Mouse (Mus musculus) CD4-positive, CD25-positive, alpha-beta regulatory T cell, adult 4 months (primary cell): ENCODE data around the gene Fat3. TPM values are rescaled to one million over a fixed set of nuclear protein-coding genes. Genes with fewer than 3 reads are reported as not detected.

Experiments used
- ATAC-seq: one replicate; pipeline ENCODE4 v1.8.0; 2017
- polyA plus RNA-seq, 2 experiments: library from polyadenylated mRNA; unstranded; fragments of 100-300 nt; shearing (Covaris generic); gene quantifications; one replicate each; pipeline ENCODE4 v1.2.1; 2017

Gene Fat3
- polyA plus RNA-seq, 2 experiments from 2014 or later = 0.31 TPM; not detected in 1

DNA sequence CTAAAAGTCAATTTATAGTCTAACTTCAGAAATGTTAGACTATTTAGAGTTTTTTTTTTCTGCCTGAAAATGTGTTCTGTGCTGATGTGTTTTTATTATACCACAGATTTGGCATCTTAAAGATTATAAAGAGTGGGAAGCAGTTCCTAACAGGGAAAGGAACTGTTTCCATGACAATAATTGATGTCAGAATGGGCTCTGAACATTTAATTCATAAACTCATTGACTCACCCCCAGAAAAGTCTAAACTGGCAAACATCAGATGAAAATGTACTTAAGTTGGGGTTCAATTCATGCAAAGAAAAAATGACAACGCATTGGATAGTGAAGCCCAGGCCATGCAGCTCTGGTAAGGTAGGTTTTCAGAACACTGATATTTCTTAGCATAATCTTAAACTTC, 193.3 kb downstream of the Fat3 start:
- ATAC-seq = no peak

DNA sequence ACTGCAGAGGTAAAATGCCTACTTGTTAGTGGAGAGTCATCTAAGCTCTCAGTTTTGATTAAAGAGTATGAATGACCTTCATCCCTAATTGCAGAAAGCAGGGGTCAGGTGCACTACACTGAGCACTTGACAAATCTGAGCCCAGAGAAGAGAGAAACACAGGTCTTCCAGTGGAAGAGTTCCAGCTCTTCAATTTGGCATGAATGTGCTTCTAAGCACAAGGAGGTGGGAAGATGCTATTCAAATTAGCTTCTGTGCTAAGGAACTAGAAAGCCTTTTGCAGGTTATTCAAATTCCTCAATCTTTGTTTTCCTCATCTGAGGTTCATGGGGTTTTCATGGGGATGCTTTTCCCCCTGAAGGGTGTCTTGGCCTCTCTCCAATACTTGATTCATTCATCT, 194.9 kb downstream of the Fat3 start:
- ATAC-seq = no peak

DNA sequence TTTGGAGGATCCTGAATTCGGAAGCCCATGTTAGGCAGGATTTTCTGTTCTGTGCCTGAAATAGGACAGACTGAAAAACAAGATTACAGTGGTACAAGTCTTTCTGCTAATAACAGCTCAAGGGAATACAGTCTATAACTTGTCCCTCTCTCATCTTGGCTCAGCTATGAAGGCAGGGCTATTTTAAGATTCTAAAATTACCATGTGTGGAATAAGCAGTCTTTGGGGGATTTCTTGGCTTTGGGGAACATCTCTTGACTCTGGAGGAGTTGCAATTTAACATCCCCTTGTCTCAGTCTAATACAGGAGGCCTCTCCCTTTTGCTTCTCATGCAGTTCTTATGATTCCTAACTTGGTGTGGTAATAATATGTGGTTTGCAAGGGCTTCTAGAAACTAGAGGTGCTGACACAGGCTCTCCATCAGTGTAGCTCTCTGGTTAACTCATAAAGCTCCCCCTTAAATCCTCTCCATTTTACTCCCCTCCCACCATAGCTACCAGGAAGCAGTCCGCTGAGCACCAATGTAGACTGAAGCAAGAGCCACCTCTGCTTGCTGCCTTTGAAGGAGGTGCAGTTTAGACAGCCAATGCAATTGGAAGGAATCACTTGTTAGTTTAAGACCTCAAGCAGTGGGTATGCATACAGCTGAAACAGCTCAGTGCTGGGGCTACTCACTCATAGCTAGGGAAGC, 195.5 kb downstream of the Fat3 start:
- no peak for ATAC-seq

DNA sequence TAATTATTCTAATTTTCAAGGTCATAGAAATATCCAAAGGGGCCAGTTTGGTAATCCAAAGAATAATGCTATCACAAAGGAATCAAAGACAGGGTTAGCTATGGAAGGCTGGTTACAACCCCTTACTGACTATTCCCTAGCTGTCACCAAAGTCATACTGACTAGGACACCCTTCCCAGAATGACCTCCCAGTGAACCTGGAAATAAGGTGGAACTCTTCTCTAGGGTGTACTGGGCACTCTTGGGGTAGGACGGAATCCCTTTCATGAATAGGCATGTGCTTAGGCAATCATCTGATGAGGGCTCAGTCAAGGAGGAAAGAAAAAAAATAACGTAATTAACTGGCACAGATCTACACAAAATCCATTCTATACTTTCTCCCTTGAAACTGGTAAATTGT, 196.1 kb downstream of the Fat3 start:
- no peak for ATAC-seq

DNA sequence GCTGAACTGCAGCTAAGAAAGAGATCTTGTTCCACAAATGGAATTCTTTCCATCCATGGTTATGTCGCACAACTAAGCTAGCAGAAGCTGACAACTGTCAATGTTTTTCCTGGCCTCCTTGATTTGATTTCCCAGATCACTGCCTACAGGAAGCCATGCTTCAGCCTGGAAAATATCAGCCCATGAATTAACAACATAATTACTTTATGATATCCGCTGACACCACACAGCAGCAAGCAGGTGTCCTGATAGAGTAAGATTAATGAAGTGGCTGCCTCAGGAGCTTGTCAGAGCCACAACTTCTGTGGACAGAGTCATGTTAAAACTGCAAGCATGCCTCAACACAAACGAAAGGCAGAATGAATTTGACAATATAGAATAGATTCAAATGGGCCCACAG, 198.6 kb downstream of the Fat3 start:
- no peak for ATAC-seq

DNA sequence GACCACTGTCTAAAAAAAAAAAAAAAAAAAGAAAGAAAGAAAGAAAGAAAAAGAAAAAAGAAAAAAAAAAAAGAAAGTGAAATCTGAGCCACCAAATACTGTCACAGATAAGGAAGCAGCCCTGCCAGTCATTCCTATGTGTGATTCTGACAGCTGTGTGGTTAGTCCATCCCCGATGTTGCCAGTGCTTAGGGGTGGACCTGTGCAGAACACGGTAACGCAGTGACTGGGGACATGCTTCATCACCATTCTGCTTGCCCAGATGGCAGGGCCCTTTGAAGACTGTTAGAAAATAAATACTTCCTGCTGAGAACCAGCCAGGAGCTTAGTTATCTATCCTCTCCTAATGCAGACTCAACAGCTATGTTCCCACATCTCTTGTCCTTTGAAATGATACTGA, 203.2 kb downstream of the Fat3 start:
- ATAC-seq = no peak

DNA sequence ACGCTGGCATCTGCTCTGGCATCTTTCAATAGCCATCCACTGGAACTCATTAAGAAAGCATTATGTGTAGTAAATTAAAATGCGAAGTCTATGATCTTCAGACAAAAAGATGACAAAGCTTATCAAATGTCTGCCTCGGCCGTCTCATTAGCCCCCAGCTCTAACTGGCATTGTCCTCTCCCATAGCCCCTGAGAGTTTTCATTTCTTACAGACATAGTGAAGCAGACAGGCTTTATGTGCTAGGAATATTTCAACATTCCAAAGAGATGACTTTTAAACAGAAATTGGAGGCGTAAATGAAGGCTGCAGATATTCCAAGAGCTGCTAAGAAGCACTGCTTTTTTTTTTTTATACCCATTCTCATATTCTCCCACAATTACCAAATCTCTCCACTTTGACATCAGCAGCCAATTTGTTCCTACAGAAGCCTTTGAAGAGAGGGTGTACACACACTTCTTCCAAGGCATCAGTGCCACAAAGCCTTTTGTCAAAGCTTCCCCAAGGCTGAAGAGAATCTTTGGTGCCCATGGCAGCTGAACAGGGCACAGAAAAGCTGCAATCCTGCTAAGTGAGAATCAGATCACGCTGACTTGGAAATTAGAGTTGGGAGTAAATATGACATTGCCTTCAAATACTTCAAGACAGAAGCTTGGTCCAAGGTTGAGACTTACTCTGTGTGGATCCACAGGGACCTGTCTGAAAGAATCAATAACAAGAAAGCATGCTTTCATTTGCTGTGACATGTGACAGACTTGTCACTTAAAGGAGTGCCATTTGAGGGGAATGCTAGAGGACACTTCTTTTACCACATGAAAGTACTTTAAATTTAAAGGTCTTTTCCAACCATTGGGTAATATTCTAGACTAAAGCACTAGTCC, 206.9 kb downstream of the Fat3 start:
- no peak for ATAC-seq

DNA sequence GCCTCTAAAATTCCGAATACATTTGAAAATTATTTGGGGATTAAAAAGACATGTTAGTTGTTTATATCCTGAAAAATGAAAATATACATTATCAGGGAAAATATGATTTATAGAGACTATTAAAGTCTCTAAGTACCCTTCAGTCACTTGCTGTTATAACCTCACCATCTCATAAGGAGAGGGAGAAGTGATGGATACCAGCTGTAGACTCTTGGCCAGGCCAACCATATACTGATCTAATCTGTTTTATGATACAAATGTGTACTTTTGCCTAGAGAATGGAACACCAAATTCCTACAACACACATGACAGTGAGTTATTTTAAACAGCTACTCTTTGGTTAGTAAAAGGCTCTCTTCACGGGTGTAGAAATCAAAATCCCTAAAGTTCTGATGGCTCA, 208.6 kb downstream of the Fat3 start:
- ATAC-seq = no peak

DNA sequence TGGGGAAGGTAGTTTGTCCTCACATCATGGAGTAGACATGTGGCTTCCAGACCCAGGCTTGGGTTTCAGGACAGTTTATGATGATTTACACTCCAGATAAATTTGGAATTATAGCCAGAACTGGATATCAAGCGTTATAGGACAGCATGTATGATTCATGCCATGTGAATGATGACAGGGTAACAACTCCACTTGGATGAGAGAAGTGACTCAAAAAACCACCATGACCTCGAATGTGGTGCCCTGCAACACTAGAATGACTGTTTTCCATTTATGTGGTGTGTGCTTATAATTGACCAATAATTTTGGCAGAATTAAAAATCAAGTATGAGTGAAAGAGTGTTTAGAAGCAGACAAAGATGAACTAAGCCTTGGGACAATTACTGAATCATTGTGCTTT, 210.2 kb downstream of the Fat3 start:
- no peak for ATAC-seq

DNA sequence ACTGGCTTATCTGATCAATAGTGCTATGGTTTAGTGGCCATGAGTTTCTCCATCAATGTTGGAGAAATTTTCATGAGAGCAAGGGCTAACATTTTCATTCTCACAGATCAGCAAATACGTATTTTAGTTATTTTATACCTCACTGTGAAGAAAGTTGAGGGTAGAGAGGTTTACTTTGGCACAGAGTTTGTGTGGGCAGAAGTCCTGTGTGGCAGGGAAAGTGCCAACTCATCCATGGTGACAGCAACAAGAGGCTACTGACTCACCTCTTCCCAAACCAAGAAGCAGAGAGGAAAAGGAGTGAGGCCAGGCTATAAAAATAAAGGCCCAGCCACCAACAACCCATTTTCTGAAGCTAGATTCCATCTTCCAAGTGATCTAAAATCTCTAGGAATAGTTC, 218.1 kb downstream of the Fat3 start:
- no peak for ATAC-seq

DNA sequence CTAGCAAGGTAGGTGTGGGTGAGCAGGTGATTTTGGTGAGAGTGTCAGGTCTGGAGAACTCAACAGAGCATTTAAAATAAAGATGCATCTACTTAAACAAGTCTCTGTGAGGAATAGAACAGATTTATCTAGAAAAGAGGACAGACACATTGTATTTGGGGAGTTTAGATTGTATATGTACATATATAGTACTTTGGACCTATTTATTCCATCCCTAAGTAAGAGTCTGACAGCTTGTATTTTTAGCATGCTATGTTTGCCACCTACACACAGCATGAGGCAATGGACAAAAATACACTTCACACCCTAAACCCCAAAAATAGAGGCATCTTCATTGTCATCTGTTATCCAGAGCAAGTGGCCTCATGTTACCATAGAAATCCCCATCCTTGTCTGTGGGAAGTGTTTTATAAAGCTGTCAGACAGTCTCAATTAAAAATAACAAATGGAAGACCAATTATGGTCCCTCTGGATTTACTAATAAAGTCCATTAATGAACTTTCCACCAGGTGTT, 218.7 kb downstream of the Fat3 start:
- ATAC-seq = no peak

DNA sequence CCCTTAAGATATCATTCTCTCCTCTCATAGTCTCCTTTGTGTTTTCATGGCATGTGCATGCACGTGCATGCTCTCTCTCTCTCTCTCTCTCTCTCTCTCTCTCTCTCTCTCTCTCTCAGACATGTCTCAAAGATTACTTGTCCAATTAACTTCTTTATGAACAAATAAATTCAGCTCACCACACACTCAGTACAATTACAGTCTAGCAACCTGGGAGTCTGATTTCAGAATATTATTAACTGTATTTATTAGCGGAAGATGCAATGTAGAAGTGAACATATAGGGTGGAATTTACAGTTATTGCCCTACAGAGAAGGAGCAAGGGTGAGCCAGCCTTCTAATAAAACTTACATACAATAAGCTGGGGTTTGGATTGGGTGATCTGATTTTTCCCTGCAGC, 225.5 kb downstream of the Fat3 start:
- ATAC-seq = no peak

DNA sequence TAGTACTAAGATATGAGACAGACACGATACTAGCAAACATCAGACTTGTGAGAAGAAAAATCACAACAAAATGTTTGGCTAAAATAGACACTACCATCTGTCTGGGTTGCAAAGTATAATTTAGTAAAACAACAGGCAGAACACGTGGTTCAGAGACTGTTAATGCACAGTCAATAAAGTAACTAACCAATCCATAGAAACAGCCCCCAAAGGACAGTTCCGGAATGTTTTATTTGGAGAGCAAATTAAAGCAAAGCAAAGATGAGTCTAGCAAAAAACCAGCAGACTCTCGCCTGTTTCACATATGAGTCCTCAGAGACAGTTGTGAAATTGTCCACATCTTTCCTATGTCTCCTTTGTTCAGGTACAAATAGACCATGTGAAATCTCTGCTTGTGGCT, 227.0 kb downstream of the Fat3 start:
- no peak for ATAC-seq

DNA sequence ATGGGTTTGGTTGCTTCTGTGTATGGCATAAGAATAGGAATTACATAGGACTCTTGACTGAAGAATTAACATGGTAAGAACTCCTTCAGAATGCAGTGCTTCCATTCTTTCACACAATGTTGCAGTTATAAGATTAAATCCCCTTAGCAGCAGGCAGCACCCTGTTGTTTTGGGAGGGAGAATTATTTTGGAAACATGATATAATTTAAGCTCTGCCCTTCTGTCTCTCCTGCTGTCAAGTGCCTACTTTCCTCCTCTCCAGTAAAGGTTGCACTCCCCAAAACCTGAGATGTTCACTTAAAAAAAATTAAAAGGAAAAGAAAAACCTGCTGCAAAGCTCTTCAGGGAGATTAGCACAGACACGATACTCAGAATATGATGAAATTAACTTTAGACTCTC, 228.3 kb downstream of the Fat3 start:
- no peak for ATAC-seq

DNA sequence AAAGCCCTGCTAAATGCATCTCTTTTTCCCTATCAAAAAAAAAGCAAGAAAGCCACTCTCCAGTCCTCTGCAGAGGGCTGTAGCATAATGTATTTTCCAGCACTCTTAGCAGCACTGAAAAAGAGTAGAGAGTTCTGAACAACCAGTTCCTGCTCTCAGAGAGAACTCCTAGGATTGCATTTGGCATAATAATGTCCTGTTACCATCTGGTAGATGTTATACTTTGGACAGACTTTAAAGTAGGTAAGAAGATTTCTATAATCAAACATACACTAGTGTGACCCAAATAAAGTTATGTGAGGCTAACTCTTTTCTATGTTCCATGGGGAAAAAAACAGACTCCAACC, 230.3 kb downstream of the Fat3 start:
- no peak for ATAC-seq

DNA sequence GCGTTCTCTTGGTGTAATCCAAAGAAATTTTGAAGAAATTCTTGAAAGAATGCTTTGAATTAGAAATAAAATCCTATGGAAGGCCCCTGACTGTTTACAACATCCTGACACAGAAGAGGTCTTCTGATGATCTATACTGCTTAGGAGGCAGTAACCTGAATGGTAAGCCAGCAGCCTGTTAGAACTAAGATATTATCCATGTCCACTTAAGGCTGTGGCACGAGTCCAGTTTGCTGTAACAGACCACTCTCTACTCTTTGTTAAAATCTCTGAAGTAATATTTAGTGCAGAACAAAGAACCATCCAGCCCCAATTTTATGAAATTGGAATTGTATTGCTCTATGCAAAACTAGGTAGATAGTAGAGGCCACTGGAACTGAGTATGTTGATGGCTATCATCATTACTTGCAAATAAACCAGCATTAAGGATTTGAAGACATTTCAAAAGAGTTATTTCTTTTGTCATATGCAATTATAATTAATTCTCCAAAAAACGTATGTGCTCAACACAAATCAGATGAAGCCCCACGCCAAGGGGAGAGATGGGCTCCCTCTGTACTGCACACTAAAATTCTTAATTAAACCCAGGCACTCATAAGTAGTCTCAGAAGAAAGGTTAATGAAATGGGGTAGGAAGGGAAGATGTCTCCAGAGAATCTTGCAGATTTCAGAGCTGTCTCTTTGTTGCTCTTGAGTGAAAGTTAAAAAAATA, 230.9 kb downstream of the Fat3 start:
- no peak for ATAC-seq

DNA sequence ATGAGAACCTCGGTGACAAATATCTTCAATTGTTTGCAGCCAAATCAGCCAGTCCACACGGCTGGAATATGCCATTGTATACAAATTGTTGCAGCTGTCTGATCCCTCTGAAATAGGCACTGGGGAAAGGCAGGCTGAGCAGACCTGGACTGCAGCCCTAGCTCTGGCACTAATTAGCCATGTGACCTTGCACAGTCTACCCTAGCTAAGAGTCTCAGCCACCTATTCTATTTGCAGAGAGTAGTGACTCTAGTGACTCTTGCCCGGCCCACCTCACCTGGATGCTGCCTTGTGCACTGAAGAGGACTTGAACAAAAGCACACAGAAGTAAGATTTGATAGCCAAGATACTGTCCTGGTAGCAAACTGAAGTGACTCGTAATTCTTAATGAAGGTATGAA, 235.6 kb downstream of the Fat3 start:
- ATAC-seq = no peak

DNA sequence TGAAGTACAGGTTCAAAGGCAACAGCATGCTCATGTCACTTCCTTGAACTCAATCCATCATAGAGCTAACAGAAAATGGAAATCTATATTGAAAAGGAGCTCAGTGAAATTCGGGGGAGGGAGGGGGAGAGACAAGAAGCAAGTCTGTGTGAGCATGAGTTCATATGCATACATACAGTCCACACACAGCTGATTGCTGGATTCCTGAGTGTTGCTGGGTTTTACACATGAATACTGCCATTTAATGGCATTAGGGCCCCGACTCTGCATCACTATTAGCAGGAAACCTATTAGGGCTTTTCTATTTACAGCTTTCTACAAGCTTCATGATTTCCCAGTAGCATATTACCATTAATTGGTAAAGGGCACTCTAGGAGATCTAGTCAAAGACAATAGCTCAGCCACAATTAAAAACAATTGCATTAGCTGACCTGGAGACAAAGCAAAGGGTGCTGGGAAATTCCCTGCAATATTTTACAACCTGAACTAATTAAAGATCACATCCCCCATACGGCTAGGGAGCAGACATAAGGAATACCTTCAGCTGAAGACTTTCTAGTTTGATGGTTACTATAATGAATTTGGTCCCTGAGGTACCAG, 243.7 kb downstream of the Fat3 start:
- ATAC-seq = no peak

DNA sequence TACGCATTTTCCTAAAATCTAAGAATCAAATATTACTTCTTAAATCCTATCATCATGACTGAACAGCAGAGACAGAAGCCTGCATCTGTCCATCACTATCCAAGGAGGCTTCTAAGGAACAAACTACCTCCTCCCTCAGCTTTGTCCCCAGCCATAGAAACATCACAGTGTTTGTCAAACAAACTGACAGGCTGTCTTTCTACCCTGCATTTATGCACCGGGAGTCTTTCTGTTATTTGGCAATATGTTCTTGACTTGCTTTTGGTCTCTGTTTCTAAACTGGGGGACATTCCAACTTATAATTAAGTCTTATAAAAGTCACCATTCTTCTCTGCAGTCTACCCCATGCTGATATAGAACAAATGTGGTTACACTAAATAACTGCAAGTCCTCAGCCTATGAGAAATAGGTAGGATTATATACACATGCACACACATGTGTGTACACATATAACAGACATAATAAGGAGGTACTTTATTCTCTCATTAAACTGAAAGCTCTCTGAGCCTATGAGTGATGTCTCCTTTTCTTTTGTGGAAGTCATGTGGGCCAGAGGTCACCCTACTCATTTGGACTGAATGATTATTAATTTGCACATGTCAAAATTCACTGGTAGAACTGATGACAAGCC, 244.4 kb downstream of the Fat3 start:
- ATAC-seq = no peak

DNA sequence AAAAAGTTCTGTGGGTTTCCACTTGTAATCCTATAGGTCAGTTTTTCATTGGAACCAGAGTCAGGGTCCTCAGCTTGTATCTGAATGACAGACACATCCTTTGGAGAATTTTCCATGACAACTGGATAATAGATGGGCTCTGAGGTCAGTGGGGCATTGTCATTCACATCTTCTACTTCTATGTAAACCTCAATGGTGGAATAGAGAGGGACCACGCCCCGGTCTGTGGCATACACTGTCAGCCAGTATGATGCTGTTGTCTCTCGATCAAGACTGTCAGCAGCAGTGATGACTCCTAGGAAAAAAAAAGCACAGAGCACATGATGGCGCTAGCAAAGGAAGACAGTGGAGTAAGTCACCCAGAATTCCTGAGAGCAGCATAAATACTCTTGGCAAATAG, 254.3 kb downstream of the Fat3 start:
- ATAC-seq = no peak

DNA sequence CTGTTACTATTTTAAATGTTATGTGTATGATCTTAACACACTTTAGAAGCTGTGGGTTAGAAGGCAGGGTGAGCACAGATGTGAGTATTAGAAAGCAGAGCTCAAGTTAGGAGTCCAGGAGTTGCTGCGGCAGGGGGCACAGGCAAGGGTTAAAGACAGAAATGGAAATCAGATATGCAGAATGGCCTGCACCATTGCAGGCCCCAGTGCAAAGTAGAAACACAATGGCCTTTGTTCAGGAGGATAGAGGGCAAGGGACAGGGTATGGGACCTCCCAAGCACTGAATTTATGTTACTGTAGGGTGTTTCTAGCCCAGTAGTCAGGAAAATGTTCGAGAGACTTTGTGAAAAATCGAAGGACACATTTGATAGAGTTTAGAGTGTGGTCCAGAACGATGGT, 269.5 kb downstream of the Fat3 start:
- ATAC-seq = no peak

DNA sequence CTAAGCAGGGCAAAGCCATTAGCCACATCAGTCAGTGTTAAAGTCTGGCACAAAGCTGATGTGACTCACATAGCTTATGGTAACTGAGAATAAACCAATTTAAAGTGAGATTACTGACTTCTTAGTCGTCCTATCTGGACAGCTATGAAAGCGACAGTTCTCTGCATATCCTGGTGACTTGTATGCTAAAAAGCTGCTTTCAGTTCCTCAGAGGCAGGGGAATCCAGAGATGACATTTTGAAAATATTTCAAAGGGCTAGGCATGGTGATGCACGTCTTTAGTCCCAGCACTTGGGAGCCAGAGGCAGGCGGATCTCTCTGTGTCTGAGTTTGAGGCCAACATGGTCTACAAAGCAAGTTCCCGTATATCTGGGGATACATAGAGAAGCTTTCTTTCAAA, 272.2 kb downstream of the Fat3 start:
- ATAC-seq = no peak

DNA sequence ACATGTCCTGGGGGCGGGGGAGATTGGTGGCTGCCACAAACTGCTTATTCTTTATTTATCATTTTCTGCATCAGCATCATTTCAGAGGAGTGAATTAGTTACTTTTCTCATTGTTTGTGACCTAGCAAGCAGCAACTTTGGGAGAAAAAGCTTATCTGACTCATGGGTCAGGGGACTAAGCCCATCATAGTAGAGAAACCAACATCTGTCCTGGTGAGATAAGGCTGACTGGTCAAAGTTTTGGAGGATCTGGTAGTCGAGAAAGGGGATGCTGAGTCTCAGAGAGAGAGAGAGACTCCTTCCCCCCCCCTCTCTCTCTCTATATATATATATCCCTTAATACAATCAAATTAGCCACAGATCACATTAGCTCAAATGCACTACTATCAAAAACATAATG, 273.7 kb downstream of the Fat3 start:
- no peak for ATAC-seq
